Mouse (Mus musculus) erythroid progenitor cell, adult 5-6 weeks (primary cell): Measurements from ENCODE around the gene 6030498E09Rik. TPM values are rescaled to one million over a fixed set of nuclear protein-coding genes. Genes with fewer than 3 reads are reported as not detected.

Experiments
- ATAC-seq: replicated peaks from 2 replicates; pipeline ENCODE4 v1.8.0; 2016; ENCODE audit warnings: moderate number of reproducible peaks, mild to moderate bottlenecking, moderate TSS enrichment, inconsistent platforms; ENCODE audit not compliant: poor library complexity, low FRiP score, severe bottlenecking
- total RNA-seq, 2 experiments: library from RNA; stranded (forward) in 1 of 2; stranded (reverse) in 1 of 2; fragments of 150-400 nt in 1 of 2; fragments of 186-747, 209-891 nt in 1 of 2; gene quantifications; 2 replicates each; pipeline versions ENCODE4 v1.2.3 to v1.2.4; 2015 to 2017; ENCODE audit warnings: low replicate concordance in 2 of 2

The 6030498E09Rik gene
- not detected in 2 replicates for total RNA-seq (2015; ENCODE audit: low replicate concordance)
- not detected in 2 replicates for total RNA-seq (2017; ENCODE audit: low replicate concordance)

- no peak for ATAC-seq
Measured at GRCm38 (mm10) chrX:38772478-38772877, at the start of gene 6030498E09Rik. Gene 6030498E09Rik (plus strand): TSS chrX:38772671.

- no peak for ATAC-seq
Measured at GRCm38 (mm10) chrX:38730081-38730480, 42.4 kb upstream of the 6030498E09Rik start.

GRCm38 (mm10) chrX:38730639-38731038, 41.8 kb upstream of the 6030498E09Rik start:
- no peak for ATAC-seq

- ATAC-seq, result no peak
Measured at GRCm38 (mm10) chrX:38733683-38734082, 38.8 kb upstream of the 6030498E09Rik start.

- ATAC-seq, result no peak
Measured at GRCm38 (mm10) chrX:38734916-38735880, 37.3 kb upstream of the 6030498E09Rik start.

- no peak for ATAC-seq
Measured at GRCm38 (mm10) chrX:38771453-38771852, 1.0 kb upstream of the 6030498E09Rik start.

GRCm38 (mm10) chrX:38771886-38772285, 585 bp upstream of the 6030498E09Rik start:
- no peak for ATAC-seq

- no peak for ATAC-seq
Measured at GRCm38 (mm10) chrX:38794373-38794772, 21.9 kb downstream of the 6030498E09Rik start.

- ATAC-seq, result no peak
Measured at GRCm38 (mm10) chrX:38813934-38814333, 41.5 kb downstream of the 6030498E09Rik start.

- ATAC-seq, result no peak
Measured at GRCm38 (mm10) chrX:38816841-38817240, 44.4 kb downstream of the 6030498E09Rik start.

GRCm38 (mm10) chrX:38958571-38958970, 186.1 kb downstream of the 6030498E09Rik start:
- ATAC-seq, result no peak

GRCm38 (mm10) chrX:38996265-38996664, 223.8 kb downstream of the 6030498E09Rik start:
- ATAC-seq, result no peak

Other genes with a start within 250 kb of the 6030498E09Rik start
- 14.8 and 16.8 TPM in 2 replicates for gene Cul4b, start 196.5 kb upstream of the 6030498E09Rik start, total RNA-seq (2015; ENCODE audit: low replicate concordance)
- gene Cul4b, start 196.5 kb upstream of the 6030498E09Rik start, total RNA-seq (2017; ENCODE audit: low replicate concordance), result 9.3 and 14.2 TPM in 2 replicates
- 17.2 and 35.0 TPM in 2 replicates for gene Mcts1, start 172.1 kb upstream of the 6030498E09Rik start, total RNA-seq (2015; ENCODE audit: low replicate concordance)
- 0.91 and 8.5 TPM in 2 replicates for gene Mcts1, start 172.1 kb upstream of the 6030498E09Rik start, total RNA-seq (2017; ENCODE audit: low replicate concordance)
- 24.7 and 32.4 TPM in 2 replicates for gene C1galt1c1, start 137.6 kb upstream of the 6030498E09Rik start, total RNA-seq (2015; ENCODE audit: low replicate concordance)
- gene C1galt1c1, start 137.6 kb upstream of the 6030498E09Rik start, total RNA-seq (2017; ENCODE audit: low replicate concordance), result 13.0 and 18.3 TPM in 2 replicates